Mouse (Mus musculus) bone marrow macrophage, adult 2 months (primary cell): ENCODE measurements at regions not wholly inside any gene's neighbourhood (a gene's known extent, or its start where the extent isn't known, plus 50 kb on each side); places are given as distances from the start of the nearest gene placed in this dataset.

Experiments used
- CTCF ChIP-seq: IDR thresholded peaks from 2 replicates; pipeline ENCODE4 v1.5.1; 2012; ENCODE audit warnings: low read depth, mild to moderate bottlenecking, low read length, moderate library complexity
- POLR2A ChIP-seq: IDR thresholded peaks from 2 replicates; pipeline ENCODE4 v1.6.1; 2012; ENCODE audit warnings: mild to moderate bottlenecking, low read depth, low read length, borderline replicate concordance

GRCm38 (mm10) chr13:44243211-44243610 lies 458.6 kb downstream of the Cd83 start:
- no peak for TF ChIP-seq CTCF
- TF ChIP-seq POLR2A, result no peak
